Mouse (Mus musculus) activated CD4-positive, CD25-positive, alpha-beta regulatory T cell, adult 4 months (primary cell): ENCODE measurements around the gene Sulf2. TPM values are rescaled to one million over a fixed set of nuclear protein-coding genes. Genes with fewer than 3 reads are reported as not detected.

Source experiments
- ATAC-seq: one replicate; pipeline ENCODE4 v1.8.0; 2017
- polyA plus RNA-seq, 2 experiments: library from polyadenylated mRNA; unstranded; fragments of 100-300 nt; shearing (Covaris generic); gene quantifications; one replicate each; pipeline ENCODE4 v1.2.1; 2017

Sulf2 gene
- polyA plus RNA-seq, 2 experiments from 2014 or later: 1.3 to 1.5 TPM

DNA sequence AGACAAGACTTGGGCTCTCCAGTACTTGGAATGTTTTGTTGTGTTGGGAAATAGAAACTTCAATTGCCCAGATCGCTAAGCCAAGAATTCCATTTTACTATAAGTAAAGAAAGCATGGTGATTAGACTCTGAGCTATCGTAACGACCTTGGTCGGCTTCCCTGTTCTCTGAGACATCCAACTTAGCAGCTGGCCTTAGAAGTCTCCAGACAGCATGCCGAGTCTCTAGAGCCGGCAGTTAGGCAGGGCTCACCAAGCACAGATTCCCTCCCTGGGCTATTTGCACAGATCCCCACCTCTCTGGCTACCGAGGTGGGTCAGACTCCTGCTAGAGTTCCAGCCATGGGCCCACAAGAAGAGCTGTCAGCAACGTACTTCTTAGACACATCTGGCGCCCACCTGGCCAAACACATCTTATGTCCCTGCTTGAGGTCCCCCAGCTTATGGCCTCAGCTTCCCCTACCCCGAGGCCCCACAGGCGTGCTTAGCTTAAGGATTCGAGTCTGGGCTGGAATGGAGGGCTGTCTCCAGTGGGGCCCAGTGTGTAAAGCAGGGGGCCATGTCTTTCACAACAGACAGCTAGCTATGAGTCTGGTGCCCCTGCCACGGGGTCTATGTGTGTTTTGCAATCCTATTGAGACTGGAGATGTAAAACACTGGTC, 6.7 kb downstream of the Sulf2 start:
- ATAC-seq: no peak

- no peak for ATAC-seq
Observed at GRCm38 (mm10) chr2:166147930-166148651, 7.4 kb downstream of the Sulf2 start.

DNA sequence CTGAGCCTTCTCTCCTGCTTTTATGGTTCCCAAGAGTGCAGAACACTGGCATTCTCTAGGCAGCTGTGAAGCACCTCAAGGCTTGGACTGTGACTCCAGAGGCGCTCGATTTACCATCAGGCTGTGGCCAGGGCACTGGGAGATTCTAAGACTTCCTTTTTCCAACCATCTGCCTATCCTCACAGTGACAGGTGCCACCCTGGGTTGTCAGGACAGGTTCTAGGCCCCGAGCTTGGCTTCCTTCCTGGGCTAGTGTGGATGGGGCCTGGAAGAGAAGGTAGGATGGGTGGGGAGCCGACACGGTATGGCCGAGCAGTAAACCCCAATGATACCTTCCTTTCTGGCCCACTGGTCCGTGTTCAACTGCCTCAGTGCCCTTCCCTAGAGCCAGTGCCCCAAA, 9.0 kb downstream of the Sulf2 start:
- no peak for ATAC-seq

GRCm38 (mm10) chr2:166145031-166145430, 10.4 kb downstream of the Sulf2 start:
- no peak for ATAC-seq

GRCm38 (mm10) chr2:166143871-166144270, 11.6 kb downstream of the Sulf2 start:
- ATAC-seq: no peak

- ATAC-seq: no peak
Observed at GRCm38 (mm10) chr2:166142561-166143112, 12.8 kb downstream of the Sulf2 start.

GRCm38 (mm10) chr2:166141910-166142309, 13.6 kb downstream of the Sulf2 start:
- no peak for ATAC-seq

DNA sequence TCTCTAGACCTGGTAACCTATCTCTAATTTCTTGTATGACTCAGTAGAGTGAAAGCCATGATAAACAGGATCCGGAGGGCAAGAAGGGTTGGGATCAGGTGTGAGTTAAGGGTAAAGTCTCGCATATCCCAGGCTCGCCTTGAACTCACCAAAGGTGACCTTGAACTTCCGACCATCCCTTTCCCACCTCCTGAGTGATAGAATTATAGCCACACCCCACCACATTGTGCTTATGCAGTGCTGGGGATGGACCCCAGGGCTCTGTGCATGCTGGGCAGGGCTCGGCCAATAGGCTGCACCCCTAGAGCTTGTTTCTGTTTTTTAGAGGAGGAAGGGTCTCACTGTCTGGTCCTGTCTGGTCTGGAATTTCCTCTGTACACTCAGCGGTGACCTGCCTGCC, 14.4 kb downstream of the Sulf2 start:
- ATAC-seq: no peak

DNA sequence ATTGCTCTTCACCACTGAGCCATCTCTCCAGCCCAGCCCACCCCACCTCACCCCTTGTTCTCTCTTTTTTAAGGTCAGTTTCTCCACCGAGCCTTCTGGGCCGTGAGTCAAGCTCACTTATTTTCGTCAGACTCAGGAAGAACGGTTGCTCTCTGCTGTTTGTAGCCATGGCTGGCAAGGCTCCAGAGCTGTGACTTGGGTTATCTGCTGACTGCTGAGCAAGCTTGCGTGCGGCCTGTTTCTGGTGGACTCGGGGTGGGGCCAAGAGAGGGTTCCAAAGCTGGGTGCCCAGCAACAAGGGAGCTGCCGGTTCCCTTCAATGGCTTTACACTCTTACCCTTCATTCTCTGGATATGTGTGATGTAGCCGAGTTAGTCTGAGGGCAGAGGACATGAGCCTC, 15.0 kb downstream of the Sulf2 start:
- no peak for ATAC-seq

DNA sequence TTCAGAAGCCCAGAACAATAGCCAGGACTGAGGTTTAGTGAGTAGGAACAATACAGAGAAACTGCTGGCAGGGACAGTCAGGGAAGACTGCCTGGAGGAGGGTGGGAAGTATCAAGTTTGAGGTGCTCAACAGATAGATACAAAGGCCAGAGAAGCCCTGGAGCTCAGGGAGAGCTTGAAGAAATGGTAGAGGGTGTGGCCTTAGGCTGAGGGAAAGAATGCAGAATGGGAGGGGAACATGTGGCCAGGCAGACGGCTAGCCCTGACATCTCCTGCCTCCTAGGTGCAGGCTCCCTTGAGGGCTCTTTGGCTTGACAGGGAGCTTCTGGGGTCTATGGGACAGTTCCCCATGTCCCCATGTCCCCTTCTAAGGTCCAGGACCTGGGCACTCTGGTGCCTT, 17.2 kb downstream of the Sulf2 start:
- no peak for ATAC-seq

DNA sequence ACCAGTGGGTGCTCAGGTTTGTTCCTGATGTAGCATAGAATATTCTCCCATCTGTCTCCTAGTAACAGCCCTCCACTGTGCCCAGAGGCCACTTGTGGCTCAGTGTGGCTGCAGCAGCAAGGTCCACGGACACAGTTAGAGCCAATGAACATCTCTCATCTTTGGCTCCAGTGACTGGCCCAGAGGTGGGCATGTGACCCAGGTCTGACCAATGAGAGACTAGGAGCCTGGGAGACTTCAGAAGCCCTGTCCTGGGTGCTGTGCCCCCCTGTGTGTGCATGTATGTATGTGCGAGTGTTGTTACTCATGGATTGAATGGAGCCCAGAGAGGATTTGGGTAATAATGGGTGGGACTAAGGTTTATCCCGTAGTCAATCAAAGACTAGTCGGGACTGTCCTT, 18.0 kb downstream of the Sulf2 start:
- no peak for ATAC-seq

DNA sequence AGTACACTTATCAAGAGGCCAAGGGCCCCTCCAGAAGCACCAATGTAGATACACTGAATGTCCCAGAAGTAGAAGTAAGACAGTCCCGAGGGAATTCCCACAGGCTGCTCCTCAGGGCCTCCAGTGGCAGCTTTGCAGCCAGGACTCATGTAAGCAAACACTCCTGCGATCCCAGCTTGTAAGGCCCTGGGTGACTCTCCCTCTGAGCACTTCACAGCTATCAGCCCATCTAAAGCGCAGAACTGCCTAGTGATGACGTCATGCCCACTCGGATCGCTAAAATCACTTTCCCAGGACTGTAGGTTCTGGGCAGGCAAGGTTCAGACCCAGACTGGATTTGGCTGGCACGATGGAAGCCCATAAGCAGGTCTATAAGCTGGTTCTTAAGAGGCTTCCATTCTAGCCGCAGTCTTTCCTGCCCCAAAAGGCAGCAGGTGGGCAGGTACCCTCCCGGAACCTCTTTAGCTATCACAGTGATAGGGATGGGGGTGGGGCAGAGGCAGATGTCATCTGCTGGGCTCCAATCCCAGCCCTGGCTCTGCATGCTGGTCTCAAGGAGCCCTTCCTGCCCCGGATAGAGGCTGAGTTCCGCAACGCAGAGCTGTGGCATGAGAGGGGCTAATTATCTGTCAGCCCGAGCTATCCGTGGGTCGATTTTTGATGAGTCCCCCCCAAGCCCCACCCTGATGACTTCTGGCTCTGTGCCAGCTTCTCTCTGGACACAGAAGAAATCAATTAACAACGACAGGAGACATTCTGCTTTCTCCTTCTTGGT, 19.6 kb downstream of the Sulf2 start:
- ATAC-seq: no peak

- no peak for ATAC-seq
Observed at GRCm38 (mm10) chr2:166128756-166129155, 26.7 kb downstream of the Sulf2 start.

DNA sequence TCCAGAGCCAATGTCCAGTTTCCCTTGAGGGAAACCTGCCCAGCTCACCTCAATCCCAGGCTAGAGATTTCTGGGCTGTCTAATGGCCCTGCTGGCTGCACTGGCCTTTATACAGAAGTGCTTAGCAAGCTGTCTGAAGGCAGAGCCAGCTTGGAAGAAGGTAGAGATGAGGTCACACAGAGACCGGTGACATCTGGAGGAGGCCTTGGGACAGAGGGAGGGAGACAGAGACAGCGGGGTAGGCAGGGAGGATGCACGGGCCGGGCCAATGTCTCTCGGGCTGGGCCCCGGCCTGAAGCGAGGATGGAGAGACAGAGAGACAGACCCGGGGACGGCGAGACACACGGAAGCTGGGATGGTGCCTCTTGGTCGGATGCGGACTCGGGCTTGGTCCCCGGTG, 27.4 kb downstream of the Sulf2 start:
- ATAC-seq: no peak

GRCm38 (mm10) chr2:166126343-166126742, 29.1 kb downstream of the Sulf2 start:
- ATAC-seq: no peak

- ATAC-seq: peak; percentile 68
Observed at GRCm38 (mm10) chr2:166125492-166126252, 29.8 kb downstream of the Sulf2 start.

- ATAC-seq: no peak
Observed at GRCm38 (mm10) chr2:166125033-166125432, 30.4 kb downstream of the Sulf2 start.

GRCm38 (mm10) chr2:166122781-166123180, 32.7 kb downstream of the Sulf2 start:
- no peak for ATAC-seq

DNA sequence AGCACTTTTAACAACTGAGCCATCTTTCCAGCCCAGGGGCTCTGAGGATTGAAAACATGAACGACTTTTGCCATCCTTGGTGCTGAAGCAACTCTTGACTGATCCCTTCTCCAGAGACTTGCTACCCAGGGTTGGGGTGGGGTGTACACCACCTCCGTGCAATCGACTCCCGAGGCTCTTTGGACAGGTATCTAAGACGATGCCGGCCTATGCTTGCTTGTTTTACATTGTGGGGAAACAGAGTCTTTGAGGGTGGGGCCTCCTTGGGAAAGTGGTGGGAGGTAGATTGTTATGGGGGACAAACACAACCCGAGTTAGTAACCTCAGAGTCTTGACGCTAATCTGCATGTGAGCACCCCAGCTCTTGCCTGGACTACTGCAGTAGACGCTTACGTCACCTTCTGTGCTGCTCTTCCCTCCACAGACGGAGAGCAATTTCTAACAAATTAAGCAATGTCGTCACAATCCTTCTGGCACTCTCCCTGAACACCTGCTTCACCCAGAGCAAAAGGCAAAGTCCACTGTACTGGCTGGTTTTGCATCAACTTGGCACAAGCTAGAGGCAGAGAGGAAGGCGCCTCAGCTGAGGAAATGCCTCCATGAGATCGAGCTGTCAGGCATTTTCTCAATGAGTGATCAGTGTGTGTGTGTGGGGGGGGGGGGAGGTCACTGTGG, 33.6 kb downstream of the Sulf2 start:
- no peak for ATAC-seq

DNA sequence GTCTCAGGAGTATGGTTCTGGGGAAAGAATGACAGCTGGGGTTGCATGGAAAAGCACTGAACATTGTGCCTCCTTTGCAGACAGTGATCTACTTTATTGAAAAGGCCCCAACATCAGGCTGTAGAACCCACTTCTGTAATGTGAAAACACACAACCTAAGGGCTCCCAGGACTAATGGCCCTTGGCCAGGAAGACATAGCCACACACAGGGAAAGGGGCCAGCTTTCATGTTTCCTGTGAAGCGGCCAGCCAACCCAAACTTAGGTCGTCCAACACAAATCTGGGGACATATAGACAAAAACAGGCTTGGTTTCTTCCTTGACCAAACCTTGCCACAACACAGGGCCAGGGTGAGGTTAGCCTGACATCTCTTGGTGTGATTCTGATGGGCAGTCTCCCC, 35.5 kb downstream of the Sulf2 start:
- ATAC-seq: no peak

DNA sequence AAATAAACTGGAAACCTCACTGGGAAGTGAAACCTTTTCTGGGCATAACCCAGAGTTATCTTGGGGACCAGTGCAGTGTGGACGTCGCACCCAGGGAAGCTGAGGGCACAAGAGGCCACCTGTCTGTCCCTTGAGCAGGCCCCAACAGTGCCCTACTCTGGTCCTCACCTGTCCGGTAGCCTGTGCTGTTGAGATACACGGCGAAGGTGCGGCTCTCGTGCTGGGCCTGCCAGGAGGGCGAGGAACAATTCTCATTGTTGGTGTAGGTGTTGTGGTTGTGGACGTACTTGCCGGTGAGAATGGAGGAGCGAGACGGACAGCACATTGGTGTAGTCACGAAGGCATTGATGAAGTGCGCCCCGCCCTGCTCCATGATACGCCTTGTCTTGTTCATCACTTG, 38.8 kb downstream of the Sulf2 start:
- ATAC-seq: no peak

DNA sequence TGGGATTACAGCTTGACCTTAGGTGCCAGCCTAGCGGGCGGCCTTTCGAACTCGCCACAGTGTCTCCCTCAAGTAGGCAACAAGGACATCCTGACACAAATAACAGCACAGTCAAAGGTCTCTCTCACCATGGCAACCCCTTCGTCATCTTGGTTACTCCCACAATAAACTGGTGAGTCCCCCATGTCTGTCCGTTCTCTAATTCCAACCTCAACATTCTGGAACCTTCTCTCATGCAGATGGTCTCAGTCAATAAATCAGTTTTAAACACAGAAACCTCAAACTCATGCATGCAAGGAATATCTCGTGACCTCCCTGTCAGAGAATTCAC, 39.2 kb downstream of the Sulf2 start:
- ATAC-seq: no peak
